Mouse (Mus musculus) gastrocnemius, adult 2 months (tissue): Measurements from ENCODE around the gene Derl3. TPM values are rescaled to one million over a fixed set of nuclear protein-coding genes. Genes with fewer than 3 reads are reported as not detected.

Experiments used
- DNase-seq: peaks from one replicate; pipeline ENCODE4 v3.0.0; 2022
- H3K27ac ChIP-seq: fragments of 200-600 bp; 2 replicates; pipeline ENCODE4 v1.8.1; 2022; ENCODE audit warnings: mild to moderate bottlenecking
- H3K4me3 ChIP-seq: fragments of 200-600 bp; 2 replicates; pipeline ENCODE4 v1.8.1; 2022; ENCODE audit warnings: mild to moderate bottlenecking, moderate library complexity
- CTCF ChIP-seq: fragments of 200-600 bp; IDR thresholded peaks from 2 replicates; pipeline ENCODE4 v1.8.1; 2022; ENCODE audit warnings: antibody characterized with exemption, mild to moderate bottlenecking, moderate library complexity
- intact Hi-C: fragments of 180-260 bp; cut with DNase I; formaldehyde crosslinking; loops from one replicate; pipeline ENCODE4 v1.15.1; 2025
- total RNA-seq, 2 experiments: library from RNA; stranded (reverse); gene quantifications; 2 replicates each; pipeline ENCODE4 v1.2.3; 2021

Gene Derl3
- total RNA-seq, 2 experiments from 2014 or later = 0.45 TPM; not detected in 1

- intact Hi-C loops = no loop called here
- TF ChIP-seq CTCF = no peak
- Histone ChIP-seq H3K4me3 (no peak within 1 kb of the TSS), H3K27ac (no peak within 1 kb of the TSS; the same call in 1 of the 2 replicates)
- no peak for DNase-seq
Measured at GRCm38 (mm10) chr10:75940520-75940919, 47.3 kb downstream of the Derl3 start, which contains the start of gene Gm867. Gene Gm867 (minus strand): TSS chr10:75940672.

DNA sequence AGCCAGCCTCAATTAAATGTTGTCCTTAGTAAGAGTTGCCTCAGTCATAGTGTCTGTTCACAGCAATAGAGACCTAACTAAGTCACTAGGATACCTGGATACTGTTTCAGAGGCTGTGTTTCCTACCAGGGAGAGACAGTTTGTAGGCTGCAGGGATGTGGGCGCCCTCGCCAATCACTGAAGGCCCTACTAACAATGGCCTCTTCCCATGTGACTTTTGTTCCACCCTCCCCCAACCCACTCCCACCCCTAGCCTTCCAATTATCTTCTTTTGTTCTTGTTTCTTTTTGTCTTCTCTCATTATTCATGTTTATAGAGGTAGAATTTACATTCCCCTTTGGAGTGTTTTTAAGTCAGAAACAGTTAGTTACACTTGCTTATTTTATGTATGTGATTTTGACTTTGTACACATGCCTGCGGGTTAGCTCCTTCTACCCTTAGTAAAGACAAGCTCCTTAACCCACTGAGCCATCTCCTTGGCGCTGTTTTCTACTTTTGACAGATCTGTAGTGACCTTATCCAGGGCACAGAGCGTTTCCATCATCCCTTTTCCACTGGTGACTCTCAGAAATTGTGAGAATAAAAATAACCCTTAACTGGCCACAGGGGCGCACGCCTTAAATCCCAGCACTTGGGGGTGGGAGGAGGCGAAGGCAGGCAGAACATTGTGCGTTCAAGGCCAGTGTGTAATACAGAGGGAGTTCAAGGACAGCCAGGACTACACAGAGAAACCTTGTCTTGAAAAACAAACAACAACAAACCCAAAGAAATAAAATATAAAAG, 48.0 kb downstream of the Derl3 start:
- DNase-seq = no peak
- H3K27ac ChIP-seq = no peak overlapping the region
- intact Hi-C loops = no loop called here
- H3K4me3 ChIP-seq = no peak overlapping the region
- no peak for TF ChIP-seq CTCF

GRCm38 (mm10) chr10:75942736-75943477, 49.7 kb downstream of the Derl3 start, which contains the start of gene Vpreb3:
Gene Vpreb3 (plus strand): TSS chr10:75943057.
- Histone ChIP-seq H3K4me3 (no peak within 1 kb of the TSS), H3K27ac (peak within 1 kb of the TSS; percentile 58)
- intact Hi-C loops = no loop called here
- no peak for DNase-seq
- no peak for TF ChIP-seq CTCF

DNA sequence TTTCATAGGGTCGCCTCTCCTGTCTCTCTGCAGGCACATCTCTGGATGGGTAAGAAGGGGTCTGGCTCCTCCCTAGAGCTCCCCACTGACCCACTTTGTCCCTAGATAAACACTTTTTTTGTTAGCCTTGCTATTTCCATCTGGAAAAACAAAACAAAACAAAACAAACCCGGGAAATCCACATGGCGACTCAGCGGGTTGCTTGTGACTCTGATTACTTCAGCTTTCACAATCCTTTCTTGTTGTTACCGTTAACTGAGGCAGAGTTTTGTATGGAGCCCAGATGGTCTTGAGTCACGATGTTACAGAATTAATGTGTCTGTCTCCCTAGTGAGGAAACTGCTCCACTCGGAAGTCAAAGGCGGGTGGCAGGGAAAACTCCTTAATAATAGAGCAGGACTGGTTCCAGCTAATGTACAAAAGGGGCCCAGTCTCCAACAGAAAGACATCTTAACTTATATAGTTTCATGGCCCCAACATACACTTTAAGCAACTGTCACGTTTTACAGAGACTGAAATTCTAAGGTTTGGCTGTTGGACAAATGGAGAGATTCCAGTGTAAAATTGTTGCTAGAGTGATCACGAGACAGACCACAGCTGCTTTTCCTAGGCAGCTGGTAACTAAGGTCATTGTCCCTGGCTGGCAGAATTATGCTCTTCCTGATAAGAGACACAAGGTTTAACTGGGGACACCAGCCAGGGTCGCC, 51.0 kb downstream of the Derl3 start:
- no peak for TF ChIP-seq CTCF
- no peak for DNase-seq
- no peak overlapping the region; the same call in 1 of the 2 replicates for H3K4me3 ChIP-seq
- H3K27ac ChIP-seq = peak overlapping the region; percentile 58
- intact Hi-C loops = no loop called here

- intact Hi-C loops = no loop called here
- no peak for TF ChIP-seq CTCF
- H3K4me3 ChIP-seq = no peak overlapping the region
Measured at GRCm38 (mm10) chr10:75945213-75945612, 52.0 kb downstream of the Derl3 start.

More at GRCm38 (mm10) chr10:75945213-75945612, 52.0 kb downstream of the Derl3 start:
- no peak overlapping the region for H3K27ac ChIP-seq
- no peak for DNase-seq

Other genes starting within 250 kb of the Derl3 start
- 1 to 10 TPM; 1.0 to 2.4 TPM for gene Susd2, start 249.4 kb upstream of the Derl3 start, total RNA-seq
- gene Cabin1, start 129.1 kb upstream of the Derl3 start, total RNA-seq = 10 to 100 TPM in 1 of 2 experiments, 1 to 10 TPM in 1; 8.4 to 11.0 TPM
- 10 to 100 TPM; 32.5 to 55.0 TPM for gene Ddt, start 120.0 kb upstream of the Derl3 start, total RNA-seq
- not detected for gene Gm20441, start 112.5 kb upstream of the Derl3 start, total RNA-seq
- gene Gstt3, start 112.0 kb upstream of the Derl3 start, total RNA-seq = 1 to 10 TPM; 2.6 to 3.2 TPM
- 1 to 10 TPM; 4.5 to 5.7 TPM for gene Gstt1, start 94.8 kb upstream of the Derl3 start, total RNA-seq
- not detected for gene Gstt4, start 70.9 kb upstream of the Derl3 start, total RNA-seq
- 1 to 10 TPM; 2.3 to 4.2 TPM for gene Gstt2, start 56.0 kb upstream of the Derl3 start, total RNA-seq
- gene Mif, start 33.2 kb upstream of the Derl3 start, total RNA-seq = 100 to 1,000 TPM; 147 to 168 TPM
- 10 to 100 TPM; 13.0 to 17.7 TPM for gene Smarcb1, start 28.2 kb downstream of the Derl3 start, total RNA-seq
- gene Chchd10, start 39.7 kb downstream of the Derl3 start, total RNA-seq = 1,000 to 10,000 TPM; 1,469 to 1,586 TPM
- 1 to 10 TPM; 2.5 to 2.8 TPM for gene Mmp11, start 43.1 kb downstream of the Derl3 start, total RNA-seq
- not detected for gene Gm867, start 47.3 kb downstream of the Derl3 start, total RNA-seq
- not detected for gene Vpreb3, start 49.6 kb downstream of the Derl3 start, total RNA-seq
- gene Gm5134, start 61.1 kb downstream of the Derl3 start, total RNA-seq = not detected
- gene Zfp280b, start 139.2 kb downstream of the Derl3 start, total RNA-seq = 10 to 100 TPM in 1 of 2 experiments, 1 to 10 TPM in 1; 9.5 to 10.3 TPM
- gene Slc5a4b, start 217.5 kb downstream of the Derl3 start, total RNA-seq = not detected